Mouse (Mus musculus) heart, adult 11 months (tissue): ENCODE measurements around the gene Itpripl2.
A peak's percentile ranks its signal among the peaks of the same experiment; 100 is the strongest.

Source experiments
- DNase-seq: peaks from one replicate; pipeline ENCODE4 v3.0.0; 2022

Itpripl2 gene

GRCm38 (mm10) chr7:118441535-118441934 lies 50.2 kb downstream of the Itpripl2 start:
- peak; percentile 98 for DNase-seq

GRCm38 (mm10) chr7:118437101-118437802 lies 54.5 kb downstream of the Itpripl2 start:
- DNase-seq, result no peak
